Mouse (Mus musculus) intestine, postnatal 0 days (tissue): Measurements from ENCODE around the gene Rbm28. TPM values are rescaled to one million over a fixed set of nuclear protein-coding genes. Genes with fewer than 3 reads are reported as not detected.

Experiments
- ATAC-seq: fragments of 200-750 bp; cut with Nextera tagmentation; 2 replicates; pipeline ENCODE4 v1.8.0; 2017; ENCODE audit warnings: mild to moderate bottlenecking, moderate TSS enrichment, moderate library complexity
- H3K27ac ChIP-seq: fragments of 300-500 bp; sonication (generic); 2 replicates; pipeline ENCODE4 v1.5.1; 2014; ENCODE audit warnings: mild to moderate bottlenecking, low read depth, low read length, moderate library complexity
- H3K27me3 ChIP-seq: fragments of 300-500 bp; sonication (generic); replicated peaks from 2 replicates; pipeline ENCODE4 v1.6.1; 2014; ENCODE audit warnings: low read length, mixed read lengths; ENCODE audit not compliant: control insufficient read depth, insufficient read depth
- H3K36me3 ChIP-seq: fragments of 300-500 bp; sonication (generic); 2 replicates; pipeline ENCODE4 v1.6.1; 2014; ENCODE audit warnings: mild to moderate bottlenecking, moderate library complexity; ENCODE audit not compliant: control insufficient read depth, insufficient read depth
- H3K4me1 ChIP-seq: fragments of 300-500 bp; sonication (generic); replicated peaks from 2 replicates; pipeline ENCODE4 v1.6.1; 2014; ENCODE audit warnings: antibody characterized with exemption, low read length, mixed read lengths; ENCODE audit not compliant: control insufficient read depth, insufficient read depth
- H3K4me2 ChIP-seq: fragments of 300-500 bp; sonication (generic); replicated peaks from 2 replicates; pipeline ENCODE4 v1.6.1; 2014; ENCODE audit warnings: low read depth, mild to moderate bottlenecking, moderate library complexity
- H3K4me3 ChIP-seq: fragments of 300-500 bp; sonication (generic); 2 replicates; pipeline ENCODE4 v1.5.1; 2014; ENCODE audit warnings: low read depth, low read length
- H3K9ac ChIP-seq: fragments of 300-500 bp; sonication (generic); 2 replicates; pipeline ENCODE4 v1.6.1; 2014; ENCODE audit warnings: mild to moderate bottlenecking, low read depth, low read length
- H3K9me3 ChIP-seq: fragments of 300-500 bp; sonication (generic); 2 replicates; pipeline ENCODE4 v1.6.1; 2016; ENCODE audit warnings: mixed run types; ENCODE audit not compliant: control insufficient read depth
- CTCF ChIP-seq: sonication (generic); IDR thresholded peaks from 2 replicates; pipeline ENCODE4 v1.5.1; 2016; ENCODE audit warnings: low read depth, mild to moderate bottlenecking, control low read depth, antibody characterized with exemption, moderate library complexity
- WGBS: fragments of 180-500 bp; shearing (Covaris S2); extraction: QIAGEN DNeasy Blood & Tissue Kit; methylation state at CpG from one replicate; pipeline ENCODE4 v1.1.7; 2014; 5-methylcytosine and 5-hydroxymethylcytosine counted together
- polyA plus RNA-seq: library from polyadenylated mRNA; unstranded; fragments of >200 nt; fragmentation: Nextera tagmentation; extraction: Ambion mirVana; gene quantifications from 2 replicates; pipeline ENCODE4 v1.2.1, GENCODE M21; 2015

The Rbm28 gene
- polyA plus RNA-seq, 1 experiment from 2014 or later: 9.8 TPM

- H3K27ac ChIP-seq: no peak overlapping the region
- H3K4me1 ChIP-seq: no peaks in the 10 kb centered on the region
- no peak overlapping the region for H3K4me2 ChIP-seq
- no peak for TF ChIP-seq CTCF
- no peaks in the 10 kb centered on the region for H3K9me3 ChIP-seq
- no peak overlapping the region for H3K9ac ChIP-seq
- no peak for ATAC-seq
- 92% methylated on average over 7 of the region's 7 CpGs for WGBS
- H3K36me3 ChIP-seq: peaks cover 69% of the 10 kb centered on the region
- H3K27me3 ChIP-seq: no peaks in the 10 kb centered on the region
- no peak overlapping the region for H3K4me3 ChIP-seq
Measured at GRCm38 (mm10) chr6:29126878-29127426, 37.9 kb downstream of the Rbm28 start.

GRCm38 (mm10) chr6:29119990-29120389 lies 44.8 kb downstream of the Rbm28 start:
- ATAC-seq: no peak

GRCm38 (mm10) chr6:29118963-29119362 lies 45.8 kb downstream of the Rbm28 start:
- H3K27me3 ChIP-seq: no peaks in the 10 kb centered on the region
- no peaks in the 10 kb centered on the region for H3K36me3 ChIP-seq
- H3K9ac ChIP-seq: no peak overlapping the region
- no peak overlapping the region for H3K4me3 ChIP-seq
- no peak for TF ChIP-seq CTCF
- no peaks in the 10 kb centered on the region for H3K9me3 ChIP-seq
- no peaks in the 10 kb centered on the region for H3K4me1 ChIP-seq
- no peak overlapping the region for H3K4me2 ChIP-seq
- no peak overlapping the region for H3K27ac ChIP-seq
- WGBS: 69% methylated on average over 4 of the region's 4 CpGs
- no peak for ATAC-seq

More at GRCm38 (mm10) chr6:29119990-29120389, 44.8 kb downstream of the Rbm28 start:
- H3K36me3 ChIP-seq: peaks cover 8% of the 10 kb centered on the region; the same call in 1 of the 2 replicates
- no peaks in the 10 kb centered on the region for H3K9me3 ChIP-seq
- H3K27me3 ChIP-seq: no peaks in the 10 kb centered on the region
- no peak overlapping the region for H3K4me2 ChIP-seq
- TF ChIP-seq CTCF: no peak
- H3K9ac ChIP-seq: no peak overlapping the region
- 85% methylated on average over 13 of the region's 13 CpGs for WGBS
- H3K4me3 ChIP-seq: no peak overlapping the region
- no peak overlapping the region for H3K27ac ChIP-seq
- H3K4me1 ChIP-seq: no peaks in the 10 kb centered on the region

- Histone ChIP-seq H3K9ac (no peak overlapping the region), H3K27me3 (no peaks in the 10 kb centered on the region), H3K4me3 (no peak overlapping the region), H3K9me3 (no peaks in the 10 kb centered on the region), H3K4me1 (no peaks in the 10 kb centered on the region), H3K4me2 (no peak overlapping the region), H3K36me3 (no peaks in the 10 kb centered on the region), H3K27ac (no peak overlapping the region)
- no peak for ATAC-seq
- no peak for TF ChIP-seq CTCF
Measured at GRCm38 (mm10) chr6:29118231-29118630, 46.6 kb downstream of the Rbm28 start.

- WGBS: 67% methylated on average over 7 of the region's 7 CpGs
- Histone ChIP-seq H3K27me3 (no peaks in the 10 kb centered on the region), H3K4me3 (no peak overlapping the region), H3K4me2 (no peak overlapping the region), H3K9me3 (no peaks in the 10 kb centered on the region), H3K4me1 (no peaks in the 10 kb centered on the region), H3K27ac (no peak overlapping the region), H3K9ac (no peak overlapping the region), H3K36me3 (no peaks in the 10 kb centered on the region)
- no peak for ATAC-seq
- no peak for TF ChIP-seq CTCF
Measured at GRCm38 (mm10) chr6:29117417-29118104, 47.2 kb downstream of the Rbm28 start.

- Histone ChIP-seq H3K9me3 (peaks cover 5% of the 10 kb centered on the region; the same call in 1 of the 2 replicates), H3K27ac (no peak overlapping the region), H3K4me3 (no peak overlapping the region), H3K9ac (no peak overlapping the region), H3K4me2 (no peak overlapping the region), H3K36me3 (no peaks in the 10 kb centered on the region), H3K4me1 (no peaks in the 10 kb centered on the region), H3K27me3 (no peaks in the 10 kb centered on the region)
- TF ChIP-seq CTCF: no peak
- WGBS: 65% methylated on average over 7 of the region's 7 CpGs
- ATAC-seq: no peak
Measured at GRCm38 (mm10) chr6:29115756-29116155, 49.0 kb downstream of the Rbm28 start.
